Mouse (Mus musculus): Measurements from ENCODE around the gene Grhl1.
A peak's percentile ranks its signal among the peaks of the same experiment; 100 is the strongest.
"Not testable (repeated sequence)": the region's sequence is repeated elsewhere in the genome, so short reads cannot be mapped to it uniquely, and the experiment has no call there.

Grhl1 gene

DNA sequence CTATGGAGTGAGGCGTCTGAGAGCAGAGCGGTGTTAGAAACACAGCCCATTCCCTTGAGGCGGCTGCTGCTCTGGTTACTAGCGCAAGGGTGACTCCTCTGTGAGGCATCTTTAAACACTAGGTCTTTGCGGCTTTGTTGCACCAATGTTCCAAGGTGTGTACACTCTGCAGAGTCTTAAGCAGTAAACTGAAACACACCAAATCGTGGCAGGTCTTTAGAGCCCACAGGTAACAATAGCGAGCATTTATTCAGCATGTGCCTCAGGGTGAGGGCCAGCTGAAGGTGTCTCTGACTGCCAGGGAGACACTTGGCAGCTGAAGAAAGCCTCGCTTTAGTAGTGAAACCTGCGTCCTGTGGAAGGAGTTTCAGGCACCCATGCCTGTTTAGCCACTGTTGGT lies 20.0 kb downstream of the Grhl1 start:
- DNase-seq: no peak

GRCm38 (mm10) chr12:24592956-24593672 lies 21.0 kb downstream of the Grhl1 start:
- DNase-seq: peak; percentile 79

GRCm38 (mm10) chr12:24597376-24597775 lies 25.3 kb downstream of the Grhl1 start:
- no peak for DNase-seq

GRCm38 (mm10) chr12:24599366-24599895 lies 27.3 kb downstream of the Grhl1 start:
- no peak for DNase-seq

GRCm38 (mm10) chr12:24600074-24600473 lies 28.0 kb downstream of the Grhl1 start:
- DNase-seq: no peak

- peak; percentile 77 to 79 for DNase-seq
Measured at GRCm38 (mm10) chr12:24600806-24601205, 28.7 kb downstream of the Grhl1 start.

GRCm38 (mm10) chr12:24603266-24603665 lies 31.2 kb downstream of the Grhl1 start:
- peak; percentile 82 to 94 for DNase-seq

DNA sequence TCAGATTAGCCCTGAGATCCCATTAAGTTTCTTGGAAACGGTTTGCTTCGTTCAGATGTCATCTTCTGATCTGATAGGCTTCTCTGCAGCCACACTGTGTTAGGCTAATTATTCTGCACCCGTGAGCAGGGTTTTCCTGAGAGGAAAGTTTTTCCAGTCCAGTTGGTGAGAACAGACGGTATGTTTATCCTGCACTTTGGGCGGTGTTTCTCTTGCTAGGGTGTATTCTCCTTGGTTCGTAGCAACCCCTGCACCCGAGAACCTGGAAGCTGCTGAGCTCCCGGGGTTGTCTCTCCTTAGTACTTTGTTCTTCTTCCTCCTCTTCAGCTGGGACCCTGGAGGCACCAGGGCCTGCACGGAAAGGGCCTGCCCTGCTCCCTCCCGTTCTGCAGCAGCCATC lies 34.1 kb downstream of the Grhl1 start:
- DNase-seq: no peak

DNA sequence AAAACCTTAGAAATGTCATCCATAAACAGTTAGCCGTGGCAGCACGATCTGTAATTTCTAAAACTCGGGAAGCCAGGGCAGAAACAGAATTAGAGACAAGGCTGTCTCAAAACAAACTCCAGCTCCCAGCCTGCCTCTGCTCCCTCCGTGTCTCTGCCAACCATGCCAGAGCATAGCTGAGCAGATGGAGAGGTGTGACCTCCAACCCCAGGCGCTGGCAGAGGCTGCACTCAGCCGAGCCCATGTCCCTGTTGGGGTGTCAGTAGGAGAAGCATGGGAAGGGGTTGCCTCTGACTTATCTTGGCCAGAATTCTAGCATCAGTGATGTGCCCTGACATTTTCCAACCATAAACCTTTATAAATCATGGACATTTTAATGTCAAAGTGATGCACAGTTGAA lies 40.5 kb downstream of the Grhl1 start:
- no peak for DNase-seq

- DNase-seq: no peak
Measured at GRCm38 (mm10) chr12:24614452-24615075, 42.5 kb downstream of the Grhl1 start.

DNA sequence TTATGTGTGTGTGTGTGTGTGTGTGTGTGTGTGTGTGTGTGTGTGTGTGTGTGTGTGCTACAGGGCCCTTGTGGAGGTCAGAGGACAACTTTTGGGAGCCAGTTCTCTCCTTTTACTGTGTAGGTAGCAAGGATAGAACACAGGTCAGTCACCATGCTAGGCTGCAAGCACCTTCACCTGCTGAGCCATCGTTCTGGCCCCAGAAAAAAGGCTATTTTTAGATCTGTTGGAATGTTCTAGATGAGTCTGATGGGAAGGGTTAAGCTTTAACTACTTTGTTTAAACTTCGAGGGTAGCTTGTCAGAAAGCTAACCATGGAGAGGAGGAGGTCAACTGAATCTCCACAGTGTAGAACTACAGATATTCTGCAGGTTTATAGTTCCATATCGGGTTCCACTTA lies 43.1 kb downstream of the Grhl1 start:
- peak; percentile 36 to 58 for DNase-seq

DNA sequence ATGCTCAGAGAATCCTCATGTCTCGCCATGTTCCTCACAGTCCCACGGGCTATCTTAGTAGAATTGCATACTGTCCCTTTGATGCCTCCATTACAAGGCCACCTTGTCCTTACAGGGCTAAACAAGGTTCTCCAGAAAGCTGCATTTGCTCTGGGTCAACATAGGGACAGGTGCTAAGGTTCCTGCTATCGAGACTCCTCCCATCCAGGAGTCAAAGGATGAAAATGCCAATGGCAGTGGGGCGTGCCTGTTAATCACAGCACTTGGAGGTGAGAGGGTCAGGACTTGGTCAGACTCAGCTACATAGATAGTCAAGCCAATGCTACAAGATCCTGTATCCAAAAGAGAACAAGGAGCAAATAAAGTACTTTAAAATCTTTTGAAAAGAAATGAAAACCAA lies 47.4 kb downstream of the Grhl1 start:
- DNase-seq: no peak

DNA sequence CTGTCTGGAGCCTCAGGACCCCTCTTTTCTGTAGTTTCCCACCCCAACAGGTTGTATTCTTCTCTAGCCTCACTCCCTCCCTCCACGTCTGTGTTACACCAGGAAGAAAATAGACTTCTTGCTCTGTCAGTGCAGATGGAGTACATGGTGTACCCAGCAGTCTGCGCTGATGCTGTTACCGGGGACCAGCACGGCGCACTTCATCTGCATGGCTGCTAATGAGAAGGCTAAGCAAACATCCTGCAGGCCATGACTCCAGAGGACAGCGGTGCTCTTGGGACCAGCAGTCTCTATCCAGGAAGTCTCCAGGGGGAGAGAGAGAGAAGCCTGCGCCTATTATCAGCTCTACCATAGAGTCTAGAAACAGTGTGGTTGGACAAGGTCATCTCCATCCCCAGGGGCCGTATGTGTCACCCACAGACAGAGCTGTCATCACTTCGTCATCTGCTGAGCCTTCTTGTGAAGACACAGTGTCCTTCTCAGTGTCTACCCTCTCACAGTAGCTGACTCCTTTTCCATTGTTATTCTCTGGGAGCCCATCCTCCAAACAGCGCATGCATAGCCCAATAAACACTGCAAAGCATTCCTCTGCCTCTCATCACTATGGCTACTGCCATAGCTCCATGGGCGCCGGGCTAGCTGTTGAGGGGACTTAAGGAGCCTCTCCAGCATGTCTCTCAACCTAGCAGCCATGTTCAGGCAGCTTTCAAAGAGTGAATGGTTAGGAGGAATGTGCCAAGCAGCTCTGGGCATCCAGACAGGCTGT lies 51.6 kb downstream of the Grhl1 start:
- DNase-seq: no peak

GRCm38 (mm10) chr12:24626401-24626800 lies 54.3 kb downstream of the Grhl1 start:
- peak; percentile 54 to 59 for DNase-seq

GRCm38 (mm10) chr12:24627215-24627614 lies 55.1 kb downstream of the Grhl1 start:
- peak; percentile 41 to 44 for DNase-seq

DNA sequence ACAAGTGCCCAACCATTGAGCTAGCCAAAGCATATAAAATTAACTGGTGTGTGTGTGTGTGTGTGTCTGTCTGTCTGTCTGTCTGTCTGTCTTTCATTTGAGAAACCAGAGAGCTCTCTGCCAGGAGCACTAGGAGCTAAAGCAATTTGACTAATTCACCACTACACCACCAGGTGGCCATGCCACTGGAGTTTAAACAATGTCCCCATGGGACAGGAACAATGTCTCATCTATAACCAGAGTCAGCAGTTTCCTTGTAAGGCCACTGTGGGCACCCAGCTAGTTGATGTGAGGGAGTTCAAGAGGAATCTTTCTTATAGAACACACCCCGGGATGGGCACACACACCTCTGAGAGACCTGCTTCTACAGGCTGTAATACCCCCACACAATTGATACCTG lies 58.1 kb downstream of the Grhl1 start:
- peak; percentile 73 to 82 for DNase-seq

- DNase-seq: no peak
Measured at GRCm38 (mm10) chr12:24632404-24632803, 60.3 kb downstream of the Grhl1 start.

- DNase-seq: peak; percentile 47 to 62
Measured at GRCm38 (mm10) chr12:24633753-24634191, 61.7 kb downstream of the Grhl1 start.

- DNase-seq: no peak
Measured at GRCm38 (mm10) chr12:24634212-24634611, 62.1 kb downstream of the Grhl1 start.

- DNase-seq: no peak
Measured at GRCm38 (mm10) chr12:24634648-24635047, 62.6 kb downstream of the Grhl1 start.

DNA sequence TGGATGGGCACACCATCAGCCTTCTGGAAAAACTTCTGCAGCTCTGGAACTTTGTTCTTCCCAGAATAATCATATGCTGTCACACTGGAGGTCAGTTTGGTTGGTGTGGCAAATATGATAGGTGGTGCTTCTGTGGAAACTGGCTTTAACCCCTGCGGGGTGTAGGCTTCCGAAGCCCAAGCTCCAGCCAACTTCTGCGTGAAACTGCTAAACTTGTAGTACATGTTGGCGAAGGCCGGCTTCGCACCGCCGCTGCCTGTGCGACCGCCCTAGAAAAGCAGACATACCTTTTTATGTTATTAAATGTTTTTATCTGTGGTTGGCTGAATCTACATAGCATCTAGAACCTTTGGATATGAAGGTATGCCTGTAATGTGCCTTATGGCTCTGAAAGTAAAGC lies 66.7 kb downstream of the Grhl1 start:
- DNase-seq: not testable (repeated sequence)

DNA sequence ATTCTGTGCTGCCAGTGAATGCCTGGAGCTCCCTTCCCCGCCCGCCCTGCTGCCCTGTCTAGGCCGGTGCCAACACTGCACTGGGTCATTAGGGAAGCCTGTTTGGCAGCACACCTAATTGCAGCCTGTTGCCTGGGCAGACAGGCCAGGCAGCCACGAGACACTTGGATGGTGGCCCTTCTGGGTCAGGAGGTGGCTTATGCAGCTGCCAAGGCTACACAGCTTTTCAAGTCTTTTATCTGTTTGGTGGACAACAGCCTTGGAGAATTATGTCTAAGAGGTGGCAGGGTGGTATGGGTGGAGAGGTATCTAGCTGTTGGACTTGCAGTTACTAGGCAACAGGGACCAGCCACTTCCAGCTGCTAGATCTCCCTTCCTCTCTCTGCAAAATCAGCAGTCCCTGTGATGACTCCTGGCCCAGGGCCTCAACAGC lies 70.3 kb downstream of the Grhl1 start:
- DNase-seq: peak; percentile 93

DNA sequence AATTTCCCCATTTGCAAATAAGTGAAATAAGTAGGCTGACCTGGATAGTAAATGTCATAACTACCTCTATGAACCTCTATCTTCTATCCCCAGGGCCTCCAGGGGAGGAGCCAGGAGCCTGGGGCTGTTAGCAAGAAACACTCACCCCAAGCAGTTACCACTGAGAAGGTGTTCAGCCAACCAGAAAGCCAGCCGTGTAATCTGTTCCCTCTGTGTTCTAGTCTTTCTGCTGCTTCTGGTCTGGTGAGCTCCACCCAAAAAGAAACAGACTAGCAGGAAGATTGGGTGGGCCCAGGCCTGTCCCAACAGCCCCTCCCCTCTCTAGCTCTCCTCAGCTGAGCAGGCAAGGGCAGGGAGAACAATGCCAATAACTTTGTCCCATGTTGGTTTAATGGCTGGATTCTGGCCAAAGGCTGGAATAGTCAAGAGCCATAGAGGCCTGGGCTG lies 72.1 kb downstream of the Grhl1 start:
- peak; percentile 42 to 53 for DNase-seq

All from kidney, postnatal 36 days (tissue).